Mouse (Mus musculus) cerebral cortex, adult 2 months (tissue): Measurements from ENCODE around the gene Arhgap33.

Experiments
- WGBS: fragments of 180-500 bp; shearing (Covaris S2); methylation state at CpG from one replicate; pipeline ENCODE4 v1.1.7; 2018; 5-methylcytosine and 5-hydroxymethylcytosine counted together

Arhgap33 gene

GRCm38 (mm10) chr7:30553021-30553589 lies 18.2 kb upstream of the Arhgap33 start:
- 1% methylated on average over 23 of the region's 23 CpGs for WGBS

GRCm38 (mm10) chr7:30552102-30553020 lies 17.5 kb upstream of the Arhgap33 start, which contains the start of the genes Hspb6 and Proser3:
Gene Hspb6, plus strand, starts transcription at chr7:30552178.
Gene Proser3, minus strand, starts transcription at chr7:30552299.
- under 1% methylated on average over 44 of the region's 44 CpGs for WGBS

- 2% methylated on average over 10 of the region's 10 CpGs for WGBS
Measured at GRCm38 (mm10) chr7:30551445-30552101, 16.7 kb upstream of the Arhgap33 start.

- 95% methylated on average over 1 of the region's 1 CpGs for WGBS
Measured at GRCm38 (mm10) chr7:30550603-30551002, 15.7 kb upstream of the Arhgap33 start.

- WGBS, result 84% methylated on average over 2 of the region's 2 CpGs
Measured at GRCm38 (mm10) chr7:30549880-30550279, 15.0 kb upstream of the Arhgap33 start.

GRCm38 (mm10) chr7:30544327-30544726 lies 9.5 kb upstream of the Arhgap33 start:
- WGBS, result 96% methylated on average over 2 of the region's 2 CpGs

GRCm38 (mm10) chr7:30540572-30540971 lies 5.7 kb upstream of the Arhgap33 start:
- 92% methylated on average over 7 of the region's 7 CpGs for WGBS

GRCm38 (mm10) chr7:30533941-30534632 lies 773 bp downstream of the Arhgap33 start:
- WGBS, result 5% methylated on average over 26 of the region's 26 CpGs

- WGBS, result 21% methylated on average over 8 of the region's 8 CpGs
Measured at GRCm38 (mm10) chr7:30532931-30533330, 1.9 kb downstream of the Arhgap33 start.

- WGBS, result 44% methylated on average over 9 of the region's 9 CpGs
Measured at GRCm38 (mm10) chr7:30531291-30531815, 3.5 kb downstream of the Arhgap33 start.

- 66% methylated on average over 14 of the region's 14 CpGs for WGBS
Measured at GRCm38 (mm10) chr7:30526981-30527380, 7.9 kb downstream of the Arhgap33 start.

GRCm38 (mm10) chr7:30526399-30526798 lies 8.5 kb downstream of the Arhgap33 start:
- WGBS, result 48% methylated on average over 17 of the region's 17 CpGs

- WGBS, result 48% methylated on average over 10 of the region's 10 CpGs
Measured at GRCm38 (mm10) chr7:30525954-30526353, 8.9 kb downstream of the Arhgap33 start.

- WGBS, result 81% methylated on average over 6 of the region's 6 CpGs
Measured at GRCm38 (mm10) chr7:30524487-30524886, 10.4 kb downstream of the Arhgap33 start.

GRCm38 (mm10) chr7:30522871-30523270 lies 12.0 kb downstream of the Arhgap33 start:
- 85% methylated on average over 10 of the region's 10 CpGs for WGBS

- WGBS, result 61% methylated on average over 5 of the region's 5 CpGs
Measured at GRCm38 (mm10) chr7:30520856-30521255, 14.0 kb downstream of the Arhgap33 start.

GRCm38 (mm10) chr7:30520396-30520795 lies 14.5 kb downstream of the Arhgap33 start:
- 73% methylated on average over 4 of the region's 4 CpGs for WGBS

- 50% methylated on average over 8 of the region's 8 CpGs for WGBS
Measured at GRCm38 (mm10) chr7:30518325-30518724, 16.5 kb downstream of the Arhgap33 start.

- WGBS, result 80% methylated on average over 24 of the region's 24 CpGs
Measured at GRCm38 (mm10) chr7:30515003-30515760, 19.7 kb downstream of the Arhgap33 start.

GRCm38 (mm10) chr7:30508061-30508460 lies 26.8 kb downstream of the Arhgap33 start:
- 70% methylated on average over 4 of the region's 4 CpGs for WGBS

- 66% methylated on average over 5 of the region's 5 CpGs for WGBS
Measured at GRCm38 (mm10) chr7:30501159-30501558, 33.7 kb downstream of the Arhgap33 start.
